Comparison of ENCODE assay signal across 7 mouse cellular contexts in the genomic region with DNA sequence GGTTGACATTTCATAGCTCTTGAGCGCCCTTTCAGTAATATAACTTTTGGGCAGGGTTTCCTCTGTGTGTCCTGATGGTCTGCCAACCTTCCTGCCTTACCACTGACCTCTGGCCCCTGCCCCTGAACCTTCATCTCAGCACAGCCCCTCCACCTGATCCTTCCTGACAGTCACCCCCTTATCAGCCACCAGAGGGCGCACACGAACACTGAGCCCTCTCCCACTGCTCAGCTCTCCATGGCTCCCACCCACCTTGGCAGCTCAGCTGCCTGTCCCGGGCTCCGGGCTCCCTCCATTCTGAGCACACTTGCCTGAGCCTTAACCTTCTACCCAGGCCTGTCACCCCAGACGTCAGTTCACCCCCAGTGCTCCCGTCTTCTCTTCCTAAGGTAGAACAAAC. TPM values are rescaled to one million over a fixed set of nuclear protein-coding genes. Genes with fewer than 3 reads are reported as not detected.
DNase-seq lines count a peak whose midpoint lies in the region; ATAC-seq and TF ChIP-seq lines count a peak whose summit lies in the region.

No protein-coding gene starts in this region.

- peaks cover 33% of the 10 kb centered on the region for H3K27me3 ChIP-seq in midbrain, embryonic 11.5 days (ENCODE audit: control insufficient read depth, insufficient read depth, low read length)
- peaks cover 27% of the 10 kb centered on the region for H3K27me3 ChIP-seq in midbrain, embryonic 16.5 days (ENCODE audit: control insufficient read depth, insufficient read depth, low read depth, low read length)
- peaks cover 38% of the 10 kb centered on the region for H3K27me3 ChIP-seq in hindbrain, embryonic 14.5 days (ENCODE audit: control insufficient read depth, insufficient read depth, low read length)
- H3K27me3 ChIP-seq in lung, embryonic 14.5 days (ENCODE audit: insufficient read depth, low read length), result peaks cover 27% of the 10 kb centered on the region

- no peak overlapping the region for H3K4me3 ChIP-seq in midbrain, embryonic 11.5 days (ENCODE audit: low read depth, low read length)
- no peak overlapping the region for H3K4me3 ChIP-seq in midbrain, embryonic 16.5 days (ENCODE audit: low read depth, low read length)
- no peak overlapping the region for H3K4me3 ChIP-seq in hindbrain, embryonic 14.5 days (replicated peaks; ENCODE audit: low read length)
- no peak overlapping the region for H3K4me3 ChIP-seq in lung, embryonic 14.5 days (ENCODE audit: low read depth, low read length)

- peak; percentile 94 for TF ChIP-seq CTCF in lung, embryonic 14.5 days (IDR thresholded peaks at IDR 0.05; ENCODE audit: low read depth)

- DNase-seq in midbrain, embryonic 11.5 days (ENCODE audit: low spot score, missing footprints), result peak; percentile 94
- DNase-seq in ZHBTc4 (ENCODE audit: low read depth, low spot score), result peak; percentile 88
- DNase-seq in cerebellum, postnatal 36 days, result peak; percentile 67 to 72
- DNase-seq in hindbrain, embryonic 14.5 days (ENCODE audit: low spot score), result peak; percentile 75
- peak; percentile 85 for DNase-seq in lung, embryonic 14.5 days
- DNase-seq in spleen, postnatal 4 days (ENCODE audit: low spot score in 2 of 2), result peak; percentile 58 to 85

- H3K27ac ChIP-seq in midbrain, embryonic 11.5 days (ENCODE audit: low read depth, low read length), result no peak overlapping the region
- no peak overlapping the region for H3K27ac ChIP-seq in midbrain, embryonic 16.5 days (ENCODE audit: low read length)
- H3K27ac ChIP-seq in hindbrain, embryonic 14.5 days, result no peak overlapping the region
- H3K27ac ChIP-seq in lung, embryonic 14.5 days (ENCODE audit: low read depth), result no peak overlapping the region

- no peaks in the 10 kb centered on the region for H3K36me3 ChIP-seq in midbrain, embryonic 11.5 days (ENCODE audit: control insufficient read depth, insufficient read depth, low read length)
- no peaks in the 10 kb centered on the region for H3K36me3 ChIP-seq in midbrain, embryonic 16.5 days (ENCODE audit: control insufficient read depth, insufficient read depth, low read length)
- no peaks in the 10 kb centered on the region for H3K36me3 ChIP-seq in hindbrain, embryonic 14.5 days (replicated peaks; ENCODE audit: control insufficient read depth, insufficient read depth)
- no peaks in the 10 kb centered on the region for H3K36me3 ChIP-seq in lung, embryonic 14.5 days (ENCODE audit: insufficient read depth)

- no peak for ATAC-seq in midbrain, embryonic 11.5 days (ENCODE audit: low FRiP score)
- ATAC-seq in midbrain, embryonic 16.5 days, result no peak
- no peak for ATAC-seq in hindbrain, embryonic 14.5 days (ENCODE audit: low FRiP score)
- no peak for ATAC-seq in lung, embryonic 14.5 days (ENCODE audit: insufficient read depth)

- H3K4me2 ChIP-seq in midbrain, embryonic 11.5 days, result no peak overlapping the region
- H3K4me2 ChIP-seq in midbrain, embryonic 16.5 days (ENCODE audit: low read length), result no peak overlapping the region
- H3K4me2 ChIP-seq in hindbrain, embryonic 14.5 days (replicated peaks), result no peak overlapping the region
- H3K4me2 ChIP-seq in lung, embryonic 14.5 days, result peak overlapping the region; percentile 53

- no peaks in the 10 kb centered on the region for H3K9me3 ChIP-seq in midbrain, embryonic 11.5 days (ENCODE audit: control insufficient read depth, low read length)
- H3K9me3 ChIP-seq in midbrain, embryonic 16.5 days (replicated peaks; ENCODE audit: control insufficient read depth, low read length, poor library complexity, severe bottlenecking), result no peaks in the 10 kb centered on the region
- no peaks in the 10 kb centered on the region for H3K9me3 ChIP-seq in hindbrain, embryonic 14.5 days (ENCODE audit: control insufficient read depth, low read length)
- no peaks in the 10 kb centered on the region for H3K9me3 ChIP-seq in lung, embryonic 14.5 days (ENCODE audit: low read depth, low read length)

- 3% methylated on average over 7 of the region's 7 CpGs for WGBS in midbrain, embryonic 11.5 days
- WGBS in midbrain, embryonic 16.5 days, result under 1% methylated on average over 7 of the region's 7 CpGs
- WGBS in hindbrain, embryonic 14.5 days, result 2% methylated on average over 7 of the region's 7 CpGs
- 3% methylated on average over 7 of the region's 7 CpGs for WGBS in lung, embryonic 14.5 days

- H3K9ac ChIP-seq in midbrain, embryonic 11.5 days (ENCODE audit: low read length), result no peak overlapping the region
- H3K9ac ChIP-seq in midbrain, embryonic 16.5 days (ENCODE audit: low read depth, low read length), result no peak overlapping the region
- H3K9ac ChIP-seq in hindbrain, embryonic 14.5 days, result no peak overlapping the region
- H3K9ac ChIP-seq in lung, embryonic 14.5 days, result no peak overlapping the region

- peaks cover 11% of the 10 kb centered on the region for H3K4me1 ChIP-seq in midbrain, embryonic 11.5 days (ENCODE audit: control insufficient read depth, insufficient read depth, low read length)
- H3K4me1 ChIP-seq in midbrain, embryonic 16.5 days (ENCODE audit: control insufficient read depth, insufficient read depth, low read length), result peaks cover 11% of the 10 kb centered on the region
- peaks cover 14% of the 10 kb centered on the region for H3K4me1 ChIP-seq in hindbrain, embryonic 14.5 days (replicated peaks; ENCODE audit: control insufficient read depth, insufficient read depth, low read length)
- H3K4me1 ChIP-seq in lung, embryonic 14.5 days (ENCODE audit: insufficient read depth), result peaks cover 10% of the 10 kb centered on the region

RNA-seq across cellular contexts. Expression of gene Tjp3, which starts 2.1 kb away (rescaled TPM):
- 3.9 and 4.0 TPM in 2 replicates for polyA plus RNA-seq in midbrain, embryonic 11.5 days (2014; fragmentation: Nextera tagmentation; extraction: Ambion mirVana)
- 9.2 and 10.1 TPM in 2 replicates for polyA plus RNA-seq in midbrain, embryonic 16.5 days (2015; fragmentation: Nextera tagmentation; extraction: Ambion mirVana)
- 3.9 and 6.0 TPM in 2 replicates for polyA plus RNA-seq in hindbrain, embryonic 14.5 days (2014; fragmentation: Nextera tagmentation; extraction: Ambion mirVana)
- polyA plus RNA-seq in lung, embryonic 14.5 days (2014; fragmentation: Nextera tagmentation; extraction: Ambion mirVana), result 15.3 and 17.2 TPM in 2 replicates

RNA-seq across cellular contexts. Expression of gene Pip5k1c, which starts 3.5 kb away (rescaled TPM):
- polyA plus RNA-seq in midbrain, embryonic 11.5 days (2014; fragmentation: Nextera tagmentation; extraction: Ambion mirVana), result 42.0 and 46.2 TPM in 2 replicates
- polyA plus RNA-seq in midbrain, embryonic 16.5 days (2015; fragmentation: Nextera tagmentation; extraction: Ambion mirVana), result 135 and 147 TPM in 2 replicates
- polyA plus RNA-seq in hindbrain, embryonic 14.5 days (2014; fragmentation: Nextera tagmentation; extraction: Ambion mirVana), result 137 and 151 TPM in 2 replicates
- 50.8 and 58.6 TPM in 2 replicates for polyA plus RNA-seq in lung, embryonic 14.5 days (2014; fragmentation: Nextera tagmentation; extraction: Ambion mirVana)

RNA-seq across cellular contexts. Expression of gene Apba3, which starts 22.5 kb away (rescaled TPM):
- 25.4 and 31.2 TPM in 2 replicates for polyA plus RNA-seq in midbrain, embryonic 11.5 days (2014; fragmentation: Nextera tagmentation; extraction: Ambion mirVana)
- 28.8 and 33.8 TPM in 2 replicates for polyA plus RNA-seq in midbrain, embryonic 16.5 days (2015; fragmentation: Nextera tagmentation; extraction: Ambion mirVana)
- 26.4 and 31.5 TPM in 2 replicates for polyA plus RNA-seq in hindbrain, embryonic 14.5 days (2014; fragmentation: Nextera tagmentation; extraction: Ambion mirVana)
- 50.4 and 50.8 TPM in 2 replicates for polyA plus RNA-seq in lung, embryonic 14.5 days (2014; fragmentation: Nextera tagmentation; extraction: Ambion mirVana)

RNA-seq across cellular contexts. Expression of gene Mrpl54, which starts 22.5 kb away (rescaled TPM):
- 198 and 205 TPM in 2 replicates for polyA plus RNA-seq in midbrain, embryonic 11.5 days (2014; fragmentation: Nextera tagmentation; extraction: Ambion mirVana)
- polyA plus RNA-seq in midbrain, embryonic 16.5 days (2015; fragmentation: Nextera tagmentation; extraction: Ambion mirVana), result 128 and 130 TPM in 2 replicates
- 136 and 142 TPM in 2 replicates for polyA plus RNA-seq in hindbrain, embryonic 14.5 days (2014; fragmentation: Nextera tagmentation; extraction: Ambion mirVana)
- polyA plus RNA-seq in lung, embryonic 14.5 days (2014; fragmentation: Nextera tagmentation; extraction: Ambion mirVana), result 222 and 223 TPM in 2 replicates

RNA-seq across cellular contexts. Expression of gene Cactin, which starts 31.6 kb away (rescaled TPM):
- 31.9 and 36.8 TPM in 2 replicates for polyA plus RNA-seq in midbrain, embryonic 11.5 days (2014; fragmentation: Nextera tagmentation; extraction: Ambion mirVana)
- polyA plus RNA-seq in midbrain, embryonic 16.5 days (2015; fragmentation: Nextera tagmentation; extraction: Ambion mirVana), result 27.6 and 28.3 TPM in 2 replicates
- polyA plus RNA-seq in hindbrain, embryonic 14.5 days (2014; fragmentation: Nextera tagmentation; extraction: Ambion mirVana), result 18.7 and 20.6 TPM in 2 replicates
- 34.3 and 42.9 TPM in 2 replicates for polyA plus RNA-seq in lung, embryonic 14.5 days (2014; fragmentation: Nextera tagmentation; extraction: Ambion mirVana)
